Mouse (Mus musculus) left cerebral cortex, adult 6 months (tissue): ENCODE measurements around the gene Htr3a. TPM values are rescaled to one million over a fixed set of nuclear protein-coding genes. Genes with fewer than 3 reads are reported as not detected.

Experiments used
- long read RNA-seq, 2 experiments: library from polyadenylated mRNA; unstranded; transcript quantifications; one replicate each; pipeline ENCODE4 v2.0.0; 2019 to 2020
- polyA plus RNA-seq: library from polyadenylated mRNA; unstranded; fragments of <200 nt; fragmentation: Nextera tagmentation; gene quantifications from 2 replicates; pipeline ENCODE4 v1.2.3, GENCODE M21; 2021

The Htr3a gene
- 6.3 and 9.8 TPM in 2 replicates for polyA plus RNA-seq
- long read RNA-seq, experiment 1, transcript Htr3a-202 (9 exons, 1,987 nt): major isoform, 25 of 36 reads
- long read RNA-seq, experiment 1, partial matches to known transcripts: 0 of 36 reads
- long read RNA-seq, experiment 1, other reads (novel, unspliced or antisense): 8 of 36 reads
- long read RNA-seq, experiment 2, transcript Htr3a-202 (9 exons, 1,987 nt): major isoform, 10 of 17 reads
- long read RNA-seq, experiment 2, partial matches to known transcripts: 1 of 17 reads
- long read RNA-seq, experiment 2, other reads (novel, unspliced or antisense): 6 of 17 reads

GRCm38 (mm10) chr9:48910885-48911537 lies at the start of gene Htr3a:
Htr3a (minus strand) TSS chr9:48911099.

Other genes with a start within 250 kb of the Htr3a start
- 4.9 and 5.4 TPM in 2 replicates for gene Zbtb16, start 74.9 kb downstream of the Htr3a start, polyA plus RNA-seq
- not detected in 2 replicates for gene Htr3b, start 53.9 kb upstream of the Htr3a start, polyA plus RNA-seq
- 8.4 and 9.4 TPM in 2 replicates for gene Usp28, start 74.3 kb upstream of the Htr3a start, polyA plus RNA-seq
- gene Zw10, start 144.5 kb upstream of the Htr3a start, polyA plus RNA-seq: 5.4 and 7.0 TPM in 2 replicates
- 1.2 and 1.6 TPM in 2 replicates for gene Tmprss5, start 170.2 kb upstream of the Htr3a start, polyA plus RNA-seq